Mouse (Mus musculus) bone marrow macrophage, adult 2 months (primary cell): ENCODE data around the gene Il2rb. TPM values are rescaled to one million over a fixed set of nuclear protein-coding genes. Genes with fewer than 3 reads are reported as not detected.

Experiments
- H3K27ac ChIP-seq: 2 replicates; pipeline ENCODE4 v1.5.1; 2012; ENCODE audit warnings: low read depth, low read length; ENCODE audit not compliant: insufficient read depth
- H3K4me1 ChIP-seq: 2 replicates; pipeline ENCODE4 v1.6.1; 2012; ENCODE audit warnings: low read length; ENCODE audit not compliant: control insufficient read depth, insufficient read depth
- H3K4me3 ChIP-seq: 2 replicates; pipeline ENCODE4 v1.5.1; 2012; ENCODE audit warnings: mild to moderate bottlenecking, low read length, moderate library complexity; ENCODE audit not compliant: insufficient read depth
- CTCF ChIP-seq: IDR thresholded peaks from 2 replicates; pipeline ENCODE4 v1.5.1; 2012; ENCODE audit warnings: low read depth, mild to moderate bottlenecking, low read length, moderate library complexity
- POLR2A ChIP-seq: IDR thresholded peaks from 2 replicates; pipeline ENCODE4 v1.6.1; 2012; ENCODE audit warnings: mild to moderate bottlenecking, low read depth, low read length, borderline replicate concordance
- polyA plus RNA-seq: library from polyadenylated mRNA; stranded (reverse); fragments of >200 nt; gene quantifications from 2 replicates; pipeline ENCODE4 v1.2.4, GENCODE M21; 2012; ENCODE audit not compliant: missing spikeins, insufficient read depth, insufficient read length

Gene Il2rb
- polyA plus RNA-seq, 1 experiment, result not detected

- TF ChIP-seq POLR2A, result no peak
- TF ChIP-seq CTCF, result no peak
- Histone ChIP-seq H3K4me3 (no peak overlapping the region), H3K4me1 (no peaks in the 10 kb centered on the region), H3K27ac (no peak overlapping the region)
Measured at GRCm38 (mm10) chr15:78486564-78486963, 8.5 kb downstream of the Il2rb start.

- Histone ChIP-seq H3K27ac (no peak overlapping the region), H3K4me1 (no peaks in the 10 kb centered on the region), H3K4me3 (no peak overlapping the region)
- TF ChIP-seq CTCF (no peak), POLR2A (no peak)
Measured at GRCm38 (mm10) chr15:78483311-78483710, 11.8 kb downstream of the Il2rb start.

- Histone ChIP-seq H3K4me1 (no peaks in the 10 kb centered on the region), H3K4me3 (no peak overlapping the region), H3K27ac (no peak overlapping the region)
- TF ChIP-seq POLR2A (no peak), CTCF (no peak)
Measured at GRCm38 (mm10) chr15:78482518-78482917, 12.6 kb downstream of the Il2rb start.

- H3K4me3 ChIP-seq, result no peak overlapping the region
- H3K27ac ChIP-seq, result no peak overlapping the region
- no peak for TF ChIP-seq POLR2A
- no peak for TF ChIP-seq CTCF
- H3K4me1 ChIP-seq, result no peaks in the 10 kb centered on the region
Measured at GRCm38 (mm10) chr15:78481448-78482000, 13.5 kb downstream of the Il2rb start.

- H3K27ac ChIP-seq, result no peak overlapping the region
- TF ChIP-seq CTCF (no peak), POLR2A (no peak)
- H3K4me3 ChIP-seq, result no peak overlapping the region
- H3K4me1 ChIP-seq, result no peaks in the 10 kb centered on the region
Measured at GRCm38 (mm10) chr15:78480991-78481390, 14.1 kb downstream of the Il2rb start.

- no peak for TF ChIP-seq POLR2A
- no peak for TF ChIP-seq CTCF
- Histone ChIP-seq H3K4me1 (no peaks in the 10 kb centered on the region), H3K27ac (no peak overlapping the region), H3K4me3 (no peak overlapping the region)
Measured at GRCm38 (mm10) chr15:78480111-78480510, 15.0 kb downstream of the Il2rb start.

GRCm38 (mm10) chr15:78479470-78479869, 15.6 kb downstream of the Il2rb start:
- no peak overlapping the region for H3K4me3 ChIP-seq
- H3K4me1 ChIP-seq, result no peaks in the 10 kb centered on the region
- TF ChIP-seq POLR2A, result no peak
- TF ChIP-seq CTCF, result no peak
- H3K27ac ChIP-seq, result no peak overlapping the region

- TF ChIP-seq CTCF (no peak), POLR2A (no peak)
- no peaks in the 10 kb centered on the region for H3K4me1 ChIP-seq
- H3K4me3 ChIP-seq, result no peak overlapping the region
- no peak overlapping the region for H3K27ac ChIP-seq
Measured at GRCm38 (mm10) chr15:78478073-78478472, 17.0 kb downstream of the Il2rb start.

- Histone ChIP-seq H3K27ac (no peak overlapping the region), H3K4me3 (no peak overlapping the region), H3K4me1 (no peaks in the 10 kb centered on the region)
- TF ChIP-seq POLR2A, result no peak
- no peak for TF ChIP-seq CTCF
Measured at GRCm38 (mm10) chr15:78476878-78477277, 18.2 kb downstream of the Il2rb start.

- no peak overlapping the region for H3K27ac ChIP-seq
- H3K4me1 ChIP-seq, result no peaks in the 10 kb centered on the region
- TF ChIP-seq POLR2A (no peak), CTCF (no peak)
- H3K4me3 ChIP-seq, result no peak overlapping the region
Measured at GRCm38 (mm10) chr15:78475604-78476031, 19.5 kb downstream of the Il2rb start.

- H3K4me1 ChIP-seq, result no peaks in the 10 kb centered on the region
- no peak overlapping the region for H3K4me3 ChIP-seq
- H3K27ac ChIP-seq, result no peak overlapping the region
- no peak for TF ChIP-seq POLR2A
- TF ChIP-seq CTCF, result no peak
Measured at GRCm38 (mm10) chr15:78473442-78473841, 21.6 kb downstream of the Il2rb start.
